Mouse (Mus musculus) stomach, embryonic 16.5 days (tissue): Measurements from ENCODE around the gene Krt34. TPM values are rescaled to one million over a fixed set of nuclear protein-coding genes. Genes with fewer than 3 reads are reported as not detected.

Experiments
- ATAC-seq: fragments of 200-750 bp; cut with Nextera tagmentation; 2 replicates; pipeline ENCODE4 v1.8.0; 2017; ENCODE audit warnings: moderate number of reproducible peaks, moderate TSS enrichment; ENCODE audit not compliant: insufficient read depth, low FRiP score
- H3K27ac ChIP-seq: fragments of 300-500 bp; sonication (generic); 2 replicates; pipeline ENCODE4 v1.5.1; 2014; ENCODE audit warnings: low read length
- H3K27me3 ChIP-seq: fragments of 300-500 bp; sonication (generic); 2 replicates; pipeline ENCODE4 v1.6.1; 2014; ENCODE audit warnings: low read length, control low read depth, mixed read lengths; ENCODE audit not compliant: control insufficient read depth, insufficient read depth
- H3K36me3 ChIP-seq: fragments of 300-500 bp; sonication (generic); 2 replicates; pipeline ENCODE4 v1.6.1; 2014; ENCODE audit warnings: low read length; ENCODE audit not compliant: control insufficient read depth, insufficient read depth
- H3K4me1 ChIP-seq: fragments of 300-500 bp; sonication (generic); 2 replicates; pipeline ENCODE4 v1.6.1; 2014; ENCODE audit warnings: low read length, control low read depth, mixed read lengths; ENCODE audit not compliant: control insufficient read depth, insufficient read depth
- H3K4me2 ChIP-seq: fragments of 300-500 bp; sonication (generic); 2 replicates; pipeline ENCODE4 v1.6.1; 2014; ENCODE audit warnings: low read depth, low read length, mixed read lengths
- H3K4me3 ChIP-seq: fragments of 300-500 bp; sonication (generic); replicated peaks from 2 replicates; pipeline ENCODE4 v1.5.1; 2014; ENCODE audit warnings: mild to moderate bottlenecking, low read length
- H3K9ac ChIP-seq: fragments of 300-500 bp; sonication (generic); 2 replicates; pipeline ENCODE4 v1.6.1; 2014; ENCODE audit warnings: low read length
- H3K9me3 ChIP-seq: fragments of 300-500 bp; sonication (generic); replicated peaks from 2 replicates; pipeline ENCODE4 v1.6.1; 2016; ENCODE audit warnings: low read length, control low read depth; ENCODE audit not compliant: control insufficient read depth
- WGBS: fragments of 180-500 bp; shearing (Covaris S2); extraction: QIAGEN DNeasy Blood & Tissue Kit; methylation state at CpG from one replicate; pipeline ENCODE4 v1.1.7; 2014; 5-methylcytosine and 5-hydroxymethylcytosine counted together
- polyA plus RNA-seq: library from polyadenylated mRNA; unstranded; fragments of >200 nt; fragmentation: Nextera tagmentation; extraction: Ambion mirVana; gene quantifications from 2 replicates; pipeline ENCODE4 v1.2.1, GENCODE M21; 2015

Gene Krt34
- polyA plus RNA-seq, 1 experiment from 2014 or later: 3.2 TPM

GRCm38 (mm10) chr11:99988530-99988929 is 52.8 kb downstream of the Krt34 start:
- H3K4me1 ChIP-seq: no peaks in the 10 kb centered on the region
- no peak for ATAC-seq
- H3K36me3 ChIP-seq: no peaks in the 10 kb centered on the region
- WGBS: 86% methylated on average over 3 of the region's 3 CpGs
- no peak overlapping the region for H3K4me3 ChIP-seq
- no peak overlapping the region for H3K9ac ChIP-seq
- no peak overlapping the region for H3K27ac ChIP-seq
- H3K9me3 ChIP-seq: no peaks in the 10 kb centered on the region
- no peak overlapping the region for H3K4me2 ChIP-seq
- H3K27me3 ChIP-seq: no peaks in the 10 kb centered on the region

Other genes with a start within 250 kb of the Krt34 start
- gene Gm11596, start 248.1 kb downstream of the Krt34 start, polyA plus RNA-seq: not detected in 2 replicates
- not detected in 2 replicates for gene Gm11569, start 242.6 kb downstream of the Krt34 start, polyA plus RNA-seq
- gene Gm11554, start 237.1 kb downstream of the Krt34 start, polyA plus RNA-seq: not detected in 2 replicates
- not detected in 2 replicates for gene Krtap4-13, start 231.7 kb downstream of the Krt34 start, polyA plus RNA-seq
- not detected in 2 replicates for gene Gm11564, start 225.9 kb downstream of the Krt34 start, polyA plus RNA-seq
- gene 2300003K06Rik, start 203.5 kb downstream of the Krt34 start, polyA plus RNA-seq: not detected in 2 replicates
- gene Krtap4-16, start 189.9 kb downstream of the Krt34 start, polyA plus RNA-seq: not detected in 2 replicates
- not detected in 2 replicates for gene Gm11568, start 183.6 kb downstream of the Krt34 start, polyA plus RNA-seq
- not detected in 2 replicates for gene Gm11559, start 177.1 kb downstream of the Krt34 start, polyA plus RNA-seq
- gene Krtap9-1, start 168.2 kb downstream of the Krt34 start, polyA plus RNA-seq: not detected in 2 replicates
- not detected in 2 replicates for gene Gm11567, start 162.4 kb downstream of the Krt34 start, polyA plus RNA-seq
- not detected in 2 replicates for gene Krtap31-1, start 133.6 kb downstream of the Krt34 start, polyA plus RNA-seq
- not detected in 2 replicates for gene Gm11565, start 126.8 kb downstream of the Krt34 start, polyA plus RNA-seq
- gene Krtap31-2, start 105.3 kb downstream of the Krt34 start, polyA plus RNA-seq: not detected in 2 replicates
- not detected in 2 replicates for gene Krtap9-5, start 93.1 kb downstream of the Krt34 start, polyA plus RNA-seq
- not detected in 2 replicates for gene Krtap29-1, start 62.5 kb downstream of the Krt34 start, polyA plus RNA-seq
- not detected in 2 replicates for gene Krtap16-1, start 55.0 kb downstream of the Krt34 start, polyA plus RNA-seq
- not detected in 2 replicates for gene Krtap17-1, start 47.6 kb downstream of the Krt34 start, polyA plus RNA-seq
- 0.23 and 0.34 TPM in 2 replicates for gene Krt33a, start 25.3 kb downstream of the Krt34 start, polyA plus RNA-seq
- gene Krt33b, start 11.7 kb downstream of the Krt34 start, polyA plus RNA-seq: 0.30 TPM in 1 of 2 replicates, not detected in the other
- gene Krt31, start 9.0 kb upstream of the Krt34 start, polyA plus RNA-seq: 0.74 and 0.81 TPM in 2 replicates
- gene Krt32, start 46.7 kb upstream of the Krt34 start, polyA plus RNA-seq: 0.24 and 0.40 TPM in 2 replicates
- gene Krt35, start 54.7 kb upstream of the Krt34 start, polyA plus RNA-seq: 0.76 and 1.5 TPM in 2 replicates
- 0.44 and 0.75 TPM in 2 replicates for gene Krt36, start 64.1 kb upstream of the Krt34 start, polyA plus RNA-seq
- 1,856 and 2,859 TPM in 2 replicates for gene Krt13, start 80.0 kb upstream of the Krt34 start, polyA plus RNA-seq
- 1,477 and 1,759 TPM in 2 replicates for gene Krt15, start 94.4 kb upstream of the Krt34 start, polyA plus RNA-seq
- 1,141 and 1,514 TPM in 2 replicates for gene Krt19, start 107.1 kb upstream of the Krt34 start, polyA plus RNA-seq
- not detected in 2 replicates for gene Krt9, start 151.7 kb upstream of the Krt34 start, polyA plus RNA-seq
- 46.4 and 67.1 TPM in 2 replicates for gene Krt14, start 166.0 kb upstream of the Krt34 start, polyA plus RNA-seq
- gene Krt16, start 207.3 kb upstream of the Krt34 start, polyA plus RNA-seq: 1.6 and 2.2 TPM in 2 replicates
- 34.0 and 45.6 TPM in 2 replicates for gene Krt17, start 219.5 kb upstream of the Krt34 start, polyA plus RNA-seq
- gene Krt42, start 228.3 kb upstream of the Krt34 start, polyA plus RNA-seq: not detected in 2 replicates